ENCODE assay signal across 31 mouse cellular contexts in genomic region chr5:113983541-113983940, GRCm38 (mm10). TPM values are rescaled to one million over a fixed set of nuclear protein-coding genes. Genes with fewer than 3 reads are reported as not detected.
DNase-seq lines count a peak whose midpoint lies in the region; ATAC-seq and TF ChIP-seq lines count a peak whose summit lies in the region.
"Had no signal": no experiment of that assay in that cellular context is flagged by ENCODE, and none has a peak within 500 bp of the region (broad histone marks: within the 10 kb centered on the region; RNA-seq: fewer than 3 reads in every experiment).

No protein-coding gene starts in this region.

- H3K4me2 ChIP-seq in liver, embryonic 15.5 days: peak overlapping the region; percentile 71
- H3K4me2 ChIP-seq: heart, embryonic 11.5 days; midbrain, embryonic 11.5 days; neural tube, embryonic 15.5 days had no signal

- H3K36me3 ChIP-seq in heart, embryonic 10.5 days: peaks cover 23% of the 10 kb centered on the region
- peaks cover 18% of the 10 kb centered on the region for H3K36me3 ChIP-seq in G1E (replicated peaks)
- H3K36me3 ChIP-seq in liver, embryonic 15.5 days (replicated peaks): peaks cover 20% of the 10 kb centered on the region

- 0 out of 2 replicates have a peak, but pooled peaks have one; percentile 28 for ATAC-seq in G1E (ENCODE audit: extremely low read depth, insufficient number of reproducible peaks, low FRiP score, poor library complexity, severe bottlenecking)
- no peak for ATAC-seq in liver, embryonic 15.5 days (ENCODE audit: insufficient read depth)
- ATAC-seq: forebrain, postnatal 0 days had no signal

- intact Hi-C loops in heart, postnatal 10 days (cut with DNase I): no loop called here

- H3K9me3 ChIP-seq in heart, embryonic 10.5 days: no peaks in the 10 kb centered on the region
- no peaks in the 10 kb centered on the region for H3K9me3 ChIP-seq in G1E (replicated peaks)
- no peaks in the 10 kb centered on the region for H3K9me3 ChIP-seq in liver, embryonic 15.5 days (replicated peaks)
- H3K9me3 ChIP-seq: neural tube, embryonic 15.5 days had no signal

- no peak overlapping the region for H3K4me3 ChIP-seq in heart, embryonic 10.5 days
- H3K4me3 ChIP-seq in G1E (ENCODE audit: low read depth, low read length): peak overlapping the region; percentile 67; the same call in 1 of the 2 replicates
- H3K4me3 ChIP-seq in brown adipose tissue, adult 24 weeks (ENCODE audit: insufficient read depth, low read depth, low read length): no peak overlapping the region
- H3K4me3 ChIP-seq in liver, embryonic 15.5 days (replicated peaks): peak overlapping the region; percentile 53
- H3K4me3 ChIP-seq: neural tube, embryonic 15.5 days had no signal

- peak overlapping the region; percentile 37 for H3K27ac ChIP-seq in heart, embryonic 10.5 days
- H3K27ac ChIP-seq in brown adipose tissue, adult 24 weeks (replicated peaks; ENCODE audit: low read depth, low read length): peak overlapping the region; percentile 23; the same call in 1 of the 2 replicates
- H3K27ac ChIP-seq in liver, embryonic 15.5 days (replicated peaks): peak overlapping the region; percentile 95
- H3K27ac ChIP-seq: neural tube, embryonic 15.5 days; stomach, postnatal 0 days had no signal

- H3K9ac ChIP-seq in liver, embryonic 15.5 days: peak overlapping the region; percentile 64
- H3K9ac ChIP-seq: forebrain, postnatal 0 days; neural tube, embryonic 15.5 days had no signal

- no peak for TF ChIP-seq CTCF in G1E (IDR thresholded peaks at IDR 0.05; ENCODE audit: low read depth, low read length)

- H3K27me3 ChIP-seq in heart, embryonic 10.5 days (ENCODE audit: insufficient read depth, poor library complexity, severe bottlenecking): no peaks in the 10 kb centered on the region
- H3K27me3 ChIP-seq in G1E (ENCODE audit: insufficient read depth, low read length): no peaks in the 10 kb centered on the region
- no peaks in the 10 kb centered on the region for H3K27me3 ChIP-seq in liver, embryonic 15.5 days
- H3K27me3 ChIP-seq: CH12.LX; neural tube, embryonic 15.5 days had no signal

- no peak for DNase-seq in heart, embryonic 10.5 days (ENCODE audit: low spot score)
- no peak for DNase-seq in heart, postnatal 10 days
- no peak for DNase-seq in G1E (ENCODE audit: low spot score)
- DNase-seq in adrenal gland, adult 18-20 months (ENCODE audit: low spot score in 2 of 2): no peak
- no peak for DNase-seq in testis, postnatal 10 days (ENCODE audit: low spot score)
- DNase-seq: adrenal gland, postnatal 10 days; B cell, adult 2 months; cerebellum, adult 9-10 months; forebrain, postnatal 0 days; gastrocnemius, postnatal 36 days; heart, postnatal 14 days; kidney, adult 11 months; kidney, postnatal 4 days; layer of hippocampus, adult 9-11 months had no signal

- peaks cover 68% of the 10 kb centered on the region for H3K4me1 ChIP-seq in heart, embryonic 10.5 days
- peaks cover 75% of the 10 kb centered on the region for H3K4me1 ChIP-seq in G1E (ENCODE audit: insufficient read depth, low read depth, low read length)
- peaks cover 53% of the 10 kb centered on the region for H3K4me1 ChIP-seq in brown adipose tissue, adult 24 weeks (ENCODE audit: control insufficient read depth, insufficient read depth, insufficient read length, low read length)
- H3K4me1 ChIP-seq in liver, embryonic 15.5 days (replicated peaks): peaks cover 98% of the 10 kb centered on the region

- 46% methylated on average over 6 of the region's 6 CpGs for WGBS in heart, embryonic 10.5 days
- WGBS in liver, embryonic 15.5 days (ENCODE audit: insufficient replicate concordance): 41% methylated on average over 6 of the region's 6 CpGs

RNA-seq across cellular contexts. Expression of gene Ssh1, which starts 10.2 kb away (rescaled TPM):
- 16.7 and 18.3 TPM in 2 replicates for polyA plus RNA-seq in heart, embryonic 10.5 days (2016; fragmentation: Nextera tagmentation; extraction: Ambion mirVana)
- 10 to 100 TPM; 18.6 to 20.3 TPM for total RNA-seq in heart, postnatal 10 days (2021)
- total RNA-seq in G1E (2014; fragmentation: Nextera tagmentation) (18.0 and 28.4 TPM in 2 replicates), G1E (2017) (3.3 and 3.9 TPM in 2 replicates)
- polyA plus RNA-seq in G1E (2012): 12.4 and 13.8 TPM in 2 replicates
- polyA plus RNA-seq in brown adipose tissue, adult 24 weeks (2012; ENCODE audit: insufficient read depth, insufficient read length, missing spikeins): 6.2 and 11.7 TPM in 2 replicates
- polyA plus RNA-seq in liver, embryonic 15.5 days (2015; fragmentation: Nextera tagmentation; extraction: Ambion mirVana): 6.6 and 7.4 TPM in 2 replicates
- 10 to 100 TPM; 15.0 to 15.5 TPM for total RNA-seq in adrenal gland, adult 18-20 months (2021)

RNA-seq across cellular contexts. Expression of gene Dao, which starts 20.0 kb away (rescaled TPM):
- not detected in 2 replicates for polyA plus RNA-seq in heart, embryonic 10.5 days (2016; fragmentation: Nextera tagmentation; extraction: Ambion mirVana)
- total RNA-seq in heart, postnatal 10 days (2021): not detected
- total RNA-seq in G1E (2014; fragmentation: Nextera tagmentation) (not detected in 2 replicates), G1E (2017) (not detected in 2 replicates)
- not detected in 2 replicates for polyA plus RNA-seq in G1E (2012)
- not detected in 2 replicates for polyA plus RNA-seq in brown adipose tissue, adult 24 weeks (2012; ENCODE audit: insufficient read depth, insufficient read length, missing spikeins)
- not detected in 2 replicates for polyA plus RNA-seq in liver, embryonic 15.5 days (2015; fragmentation: Nextera tagmentation; extraction: Ambion mirVana)
- under 1 TPM in 1 of 2 experiments, not detected in 1; 0.20 TPM for total RNA-seq in adrenal gland, adult 18-20 months (2021)
- total RNA-seq: adrenal gland, postnatal 10 days; forebrain, postnatal 0 days; gastrocnemius, postnatal 36 days; heart, postnatal 14 days; left cerebral cortex, adult 18-20 months; left cerebral cortex, postnatal 25 days; megakaryocyte progenitor cell, adult 5-6 weeks; MEL; midbrain, postnatal 0 days had no signal
- polyA plus RNA-seq: brain, embryonic 14.5 days; embryonic facial prominence, embryonic 14.5 days; forebrain, postnatal 0 days; heart, embryonic 11.5 days; hindbrain, embryonic 11.5 days; lung, embryonic 16.5 days; midbrain, embryonic 11.5 days; midbrain, postnatal 0 days; neural tube, embryonic 15.5 days; urinary bladder, adult 2 months had no signal

Comparison
In these comparisons a context has a peak if more than half of its experiments do, and no peak if none do; other contexts are left out.
1. H3K27ac ChIP-seq: peak in every context shown above with its lines; median percentile 95 in liver, embryonic 15.5 days; 37 in heart, embryonic 10.5 days; 23 in brown adipose tissue, adult 24 weeks.
2. H3K4me3 ChIP-seq: peak in G1E (single experiment) and liver, embryonic 15.5 days (single experiment); none in heart, embryonic 10.5 days (single experiment) and brown adipose tissue, adult 24 weeks (single experiment).